Mouse (Mus musculus) cerebellum, postnatal 10 days (tissue): ENCODE results near the gene Ppp1r10.
A peak's percentile ranks its signal among the peaks of the same experiment; 100 is the strongest.
"Not testable (repeated sequence)": the region's sequence is repeated elsewhere in the genome, so short reads cannot be mapped to it uniquely, and the experiment has no call there.

ENCODE experiments used
- DNase-seq, 2 experiments: peaks; one replicate each; pipeline ENCODE4 v3.0.0; 2021; ENCODE audit warnings: mixed read lengths in 2 of 2

The Ppp1r10 gene

DNA sequence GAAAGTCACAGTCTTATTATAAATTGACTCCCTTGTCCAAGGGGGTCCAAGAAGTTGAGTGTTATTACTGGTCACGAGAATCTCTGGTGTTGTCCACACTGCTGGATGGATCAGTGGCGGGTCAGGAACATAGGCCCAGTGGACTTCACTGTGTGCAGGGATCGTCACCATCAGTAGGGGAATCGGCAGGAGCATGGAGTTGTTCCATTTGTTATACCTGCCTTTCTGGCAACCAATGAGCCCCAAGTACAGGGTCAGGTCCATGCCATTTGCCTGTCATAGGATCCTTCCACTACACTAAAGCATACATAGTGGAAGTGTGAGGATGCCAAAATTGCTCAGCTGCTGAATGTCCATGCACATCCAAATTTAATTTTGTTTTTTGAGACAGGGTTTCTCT is 16.4 kb downstream of the Ppp1r10 start:
- DNase-seq, result no peak

DNA sequence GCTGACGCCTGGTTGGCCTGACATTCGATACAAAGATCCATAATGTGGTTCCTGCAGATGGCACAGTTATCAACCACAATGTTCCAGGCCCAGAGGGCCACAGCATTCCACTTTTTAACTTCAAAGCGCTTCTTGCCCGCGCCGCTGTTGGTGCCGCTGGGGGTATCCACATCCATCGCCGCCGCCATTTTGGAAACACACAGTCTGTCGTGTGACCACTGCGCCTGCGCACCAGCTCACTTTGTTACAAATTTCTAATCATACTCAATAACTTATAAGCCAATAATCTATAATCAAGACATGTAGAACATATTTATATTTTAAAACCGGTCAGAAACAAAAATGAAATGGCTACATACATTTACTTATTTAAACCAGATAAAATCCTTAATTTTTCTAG is 19.5 kb downstream of the Ppp1r10 start:
- not testable (repeated sequence) for DNase-seq

DNA sequence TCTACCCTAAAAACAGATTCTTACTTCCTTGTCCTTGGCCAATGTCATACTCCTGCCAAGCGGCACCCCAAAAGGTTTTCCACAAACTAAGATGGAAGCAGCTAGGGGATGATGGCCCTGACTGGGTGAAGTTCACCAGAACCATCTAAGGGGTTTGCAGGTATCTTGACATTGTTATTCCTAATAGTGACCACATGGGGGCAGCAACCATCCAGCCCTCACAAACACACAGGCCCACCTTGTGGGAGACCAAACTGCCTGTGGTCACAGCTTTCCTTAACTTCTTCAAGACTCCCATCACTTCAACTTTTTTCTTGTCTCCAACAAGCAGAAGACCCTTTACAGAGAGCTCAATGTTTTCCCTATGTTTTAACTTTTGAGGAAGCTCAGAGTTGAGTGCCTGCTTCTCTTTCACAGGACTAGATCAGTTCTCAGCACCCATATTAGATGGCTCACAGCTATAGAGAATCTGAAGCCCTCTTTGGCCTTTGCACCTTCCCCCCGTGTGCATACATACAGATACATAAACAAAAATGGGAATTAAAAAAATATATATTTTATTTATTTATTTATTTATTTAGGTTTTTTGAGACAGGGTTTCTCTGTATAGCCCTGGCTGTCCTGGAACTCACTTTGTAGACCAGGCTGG is 21.6 kb downstream of the Ppp1r10 start:
- peak; percentile 65 to 70 for DNase-seq

DNA sequence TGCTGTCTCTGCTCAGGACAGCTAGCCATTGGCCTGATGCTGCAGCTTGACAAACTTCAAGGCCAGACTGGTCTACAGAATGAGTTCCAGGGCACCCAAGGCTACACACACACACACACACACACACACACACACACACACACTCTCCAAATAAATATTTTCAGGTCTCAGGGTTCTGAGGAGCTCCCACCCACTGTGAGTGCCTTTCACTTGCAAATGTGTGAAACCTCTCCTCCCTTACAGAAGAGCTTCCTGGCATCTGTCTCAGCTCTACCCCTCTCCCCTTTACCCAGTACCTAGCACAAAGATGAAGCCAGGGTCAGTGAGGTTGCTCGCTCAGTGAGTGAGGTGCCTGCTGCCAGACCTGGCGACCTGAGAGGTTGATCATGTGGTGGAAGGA is 22.9 kb downstream of the Ppp1r10 start:
- no peak for DNase-seq

DNA sequence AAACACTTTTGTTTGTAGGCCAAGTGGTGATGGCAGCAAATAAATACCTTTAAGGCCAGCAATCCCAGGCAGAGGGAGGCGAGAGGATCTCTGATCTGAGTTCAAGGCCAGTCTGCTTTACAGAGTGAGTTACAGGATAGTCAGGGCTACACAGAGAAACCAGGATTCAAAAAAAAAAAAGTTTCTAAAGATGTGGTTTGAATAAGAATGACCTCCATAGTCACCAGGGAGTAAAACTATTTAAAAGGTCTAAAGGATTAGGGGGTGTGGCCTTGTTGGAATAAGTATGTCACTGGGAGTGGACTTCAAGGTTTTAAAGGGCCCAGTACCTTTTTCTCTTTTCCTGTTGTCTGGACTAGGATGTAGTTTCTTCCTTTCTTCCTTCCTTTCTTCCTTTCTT is 23.7 kb downstream of the Ppp1r10 start:
- no peak for DNase-seq

DNA sequence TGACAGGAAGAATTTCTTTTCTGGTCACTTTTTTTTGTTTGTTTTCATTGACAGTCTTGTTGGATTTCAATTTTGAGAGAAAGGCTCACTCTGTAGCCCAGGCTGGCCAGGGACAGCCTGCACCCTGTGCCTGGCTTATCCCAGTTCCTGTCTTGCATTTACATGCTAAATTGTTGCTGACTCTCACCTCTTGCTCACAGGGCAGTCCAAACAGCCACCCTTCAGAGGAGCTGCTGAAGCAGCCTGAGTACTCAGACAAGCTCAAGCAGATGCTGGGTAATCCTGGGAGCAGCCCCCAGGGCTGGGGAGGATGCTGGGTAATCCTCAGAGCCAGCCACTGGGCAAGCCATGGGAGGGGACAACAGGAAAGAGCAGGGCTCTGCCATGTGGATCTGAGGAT is 34.7 kb downstream of the Ppp1r10 start:
- DNase-seq, result not testable (repeated sequence)

DNA sequence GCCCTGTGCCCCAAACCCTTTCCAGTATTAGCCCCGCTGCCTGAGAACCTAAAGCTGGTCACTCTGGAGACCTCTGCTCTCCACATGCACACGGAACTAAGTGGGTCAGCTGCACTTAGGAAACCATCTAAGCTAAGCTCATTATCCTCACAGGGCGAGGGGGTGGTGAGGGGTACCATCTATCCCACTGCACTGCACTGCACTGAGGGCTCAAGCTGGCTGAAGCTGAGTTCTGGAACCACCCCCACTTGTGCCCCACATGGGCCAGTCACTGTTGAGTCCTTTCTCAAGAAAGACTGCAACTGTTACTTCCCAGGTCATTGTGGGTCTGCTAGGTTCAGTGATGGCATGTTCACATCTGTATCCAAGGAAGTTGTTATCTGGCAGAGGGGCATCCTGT is 36.3 kb downstream of the Ppp1r10 start:
- not testable (repeated sequence) for DNase-seq

DNA sequence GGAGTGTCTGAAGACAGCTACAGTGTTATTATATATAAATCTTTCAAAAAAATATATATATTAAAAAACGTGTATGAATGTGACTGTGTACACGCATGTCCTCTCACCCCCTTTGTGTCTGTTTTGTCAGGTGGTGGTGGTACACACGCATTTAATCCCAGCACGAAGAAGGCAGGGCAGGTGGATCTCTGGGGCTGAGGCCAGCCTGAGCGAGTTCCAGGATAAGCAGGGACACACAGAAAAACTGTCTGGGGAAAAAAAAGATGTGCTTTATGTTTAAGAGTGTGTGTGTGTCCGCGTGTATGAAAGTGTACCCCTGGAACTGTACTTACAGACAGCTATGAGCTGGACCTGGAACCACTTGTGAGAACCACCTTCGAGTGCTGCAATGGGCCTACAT is 38.4 kb downstream of the Ppp1r10 start:
- DNase-seq, result no peak

DNA sequence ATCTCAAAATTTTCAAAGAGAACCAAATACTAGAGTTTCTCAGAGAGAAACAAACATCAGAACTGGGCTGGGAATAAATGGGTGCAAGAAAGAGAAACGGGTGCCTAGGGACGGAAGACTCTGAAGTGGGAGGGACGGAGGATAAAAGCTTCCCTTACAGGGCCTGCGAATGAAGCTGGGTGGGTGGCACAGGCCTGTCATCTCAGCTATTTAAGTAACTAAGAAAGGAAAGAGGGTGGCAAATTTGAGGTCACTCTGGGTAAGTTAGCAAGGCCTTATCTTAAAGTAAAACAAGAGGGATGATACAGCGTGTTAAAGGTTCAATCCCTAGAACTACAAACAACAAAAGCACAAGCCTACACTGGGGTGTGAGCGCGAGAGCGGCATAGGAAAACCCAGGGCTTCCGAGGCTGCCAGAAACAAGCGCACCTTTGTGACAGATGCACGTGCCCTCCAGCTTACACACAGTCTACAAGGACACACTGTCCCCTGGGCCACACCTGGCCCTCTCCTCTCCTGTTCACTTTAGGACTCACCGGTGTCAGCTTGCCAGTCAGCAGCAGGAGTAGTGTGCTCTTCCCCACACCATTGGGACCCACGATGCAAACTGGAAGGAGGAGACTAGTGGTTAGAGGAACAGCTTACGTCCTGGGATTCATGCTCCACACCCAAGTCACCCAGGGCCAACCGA is 42.4 kb downstream of the Ppp1r10 start:
- DNase-seq, result no peak

DNA sequence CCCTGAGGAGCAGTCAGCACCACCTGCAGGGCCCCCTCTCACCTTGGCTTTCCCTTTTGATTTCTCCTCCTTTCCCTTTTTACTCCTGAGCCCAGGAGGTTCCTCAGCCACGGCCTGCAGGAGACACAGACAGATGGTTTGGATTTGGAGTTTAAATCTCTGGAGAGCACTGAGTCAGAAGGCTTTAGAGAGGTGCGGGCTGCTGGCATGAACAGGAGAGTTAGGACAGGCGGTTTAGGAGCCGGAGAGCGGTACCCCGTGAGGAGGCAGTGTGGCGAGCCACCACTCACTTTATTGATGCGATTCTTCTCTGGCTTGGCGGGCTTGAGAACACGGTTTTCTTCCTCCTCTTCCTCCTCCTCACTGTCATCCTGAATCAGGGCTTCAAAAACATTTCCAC is 47.0 kb downstream of the Ppp1r10 start:
- no peak for DNase-seq

DNA sequence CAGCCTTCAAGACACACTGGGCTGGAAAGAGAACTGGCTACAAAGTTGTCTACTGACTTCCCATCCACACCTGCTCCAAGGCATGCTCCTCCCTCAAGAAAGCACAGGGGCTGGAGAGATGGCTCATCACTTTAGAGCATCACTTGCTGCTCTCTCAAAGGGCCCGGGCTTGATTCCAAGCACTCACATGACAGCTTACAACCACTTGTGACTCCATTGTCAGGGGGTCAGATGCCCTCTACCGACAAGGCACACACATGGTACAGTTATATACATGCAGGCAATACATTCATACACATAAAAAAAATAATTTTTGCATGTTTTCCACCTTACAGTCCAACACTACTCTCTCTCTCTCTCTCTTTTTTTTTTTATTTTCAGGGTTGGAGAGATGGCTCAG is 51.4 kb downstream of the Ppp1r10 start:
- no peak for DNase-seq

DNA sequence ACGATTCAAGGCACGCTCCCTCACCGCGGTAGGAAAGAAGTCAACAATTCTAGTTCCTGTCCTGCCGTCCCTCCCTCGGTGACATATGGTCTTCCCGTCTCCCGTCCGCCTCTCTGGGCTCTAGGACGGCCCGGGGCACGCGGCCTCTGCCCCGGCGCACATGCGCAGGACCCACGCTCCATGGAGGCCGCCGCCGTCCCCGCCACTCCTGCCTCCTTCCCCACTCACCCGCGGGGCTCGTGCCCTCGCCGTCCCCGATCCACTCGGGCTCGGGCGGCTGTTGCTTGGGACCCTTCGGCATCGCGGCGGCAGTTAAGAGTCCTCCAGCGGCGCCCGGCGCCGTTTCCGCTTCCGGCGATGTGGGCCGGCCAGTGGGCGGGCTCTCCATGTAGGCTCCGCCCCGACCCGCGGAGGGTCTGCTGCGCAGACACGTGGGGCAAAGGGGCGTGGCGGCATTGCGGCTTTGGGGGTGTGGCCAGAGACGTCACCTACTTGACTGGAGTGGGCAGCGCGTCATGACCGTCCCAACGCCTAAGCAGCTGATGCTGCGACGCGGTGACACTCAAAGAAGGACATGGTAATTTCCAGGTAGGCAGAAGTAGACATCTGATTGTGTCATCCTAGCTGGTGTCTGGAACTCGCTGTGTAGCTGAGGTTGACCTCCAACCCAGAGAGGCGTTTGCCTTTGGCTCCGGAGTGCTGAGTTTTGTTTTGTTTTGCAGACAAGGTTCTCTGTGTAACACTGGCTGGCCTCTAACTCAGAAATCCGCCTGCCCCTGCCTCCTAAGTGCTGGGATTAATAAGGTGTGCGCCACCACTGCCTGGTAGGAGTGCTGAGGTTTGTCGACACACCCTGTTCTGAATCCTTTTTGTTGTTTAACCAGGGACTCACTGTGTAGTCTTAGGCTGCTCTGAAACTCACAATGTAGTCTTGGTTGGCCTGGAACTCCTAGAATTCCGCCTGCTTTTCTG is 53.5 kb downstream of the Ppp1r10 start, which contains the start of gene Abcf1:
Gene Abcf1, minus strand, starts transcription at position 344 of the 972 bp plus-strand sequence.
- DNase-seq, result peak; percentile 100

DNA sequence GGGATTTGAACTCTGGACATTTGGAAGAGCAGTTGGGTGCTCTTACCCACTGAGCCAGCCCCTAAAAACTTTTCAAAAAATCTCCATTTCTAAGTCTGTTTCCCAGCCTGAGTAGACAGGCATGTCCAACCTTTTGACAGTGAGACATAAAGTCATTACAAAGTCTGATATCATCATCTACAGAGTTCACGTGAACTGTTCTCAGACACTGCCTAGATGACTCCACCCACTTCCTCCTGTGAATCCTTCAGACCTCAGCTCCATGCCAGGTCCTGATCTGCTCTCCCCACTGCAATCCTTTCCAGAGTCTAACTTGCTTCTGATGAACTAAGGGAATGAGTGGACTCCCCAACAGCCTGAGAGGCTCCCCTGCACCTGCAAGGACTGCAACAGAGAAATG is 55.9 kb downstream of the Ppp1r10 start:
- DNase-seq, result no peak

DNA sequence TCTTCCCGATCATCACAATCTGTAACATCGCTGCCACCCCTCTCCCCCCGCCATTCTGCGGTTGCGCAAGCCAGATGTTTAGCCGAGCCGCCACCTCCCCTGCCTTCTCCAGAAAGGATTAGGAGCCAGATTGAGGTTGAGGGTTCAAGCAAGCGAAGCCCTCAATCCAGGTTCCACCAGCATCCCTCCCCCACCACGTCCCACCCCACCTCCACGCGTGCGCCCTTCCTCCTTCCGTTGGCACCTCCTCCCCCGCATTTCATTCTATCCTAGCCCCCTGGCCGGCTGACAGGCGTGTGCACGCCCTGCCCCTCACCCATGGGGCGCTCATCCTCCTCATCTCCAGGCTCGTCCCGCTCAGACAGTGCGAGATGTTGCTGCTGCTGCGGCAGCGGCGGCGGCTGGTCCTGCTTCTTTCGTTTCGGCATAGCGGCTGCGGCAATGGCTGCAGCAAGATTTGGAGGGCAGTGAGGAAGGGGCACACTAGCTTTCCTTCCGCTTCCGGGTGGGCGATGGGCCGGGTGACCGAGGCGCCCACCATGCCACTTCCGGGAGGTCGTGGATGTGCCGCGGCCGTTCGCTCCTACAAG is 62.7 kb downstream of the Ppp1r10 start:
- DNase-seq, result peak; percentile 94

DNA sequence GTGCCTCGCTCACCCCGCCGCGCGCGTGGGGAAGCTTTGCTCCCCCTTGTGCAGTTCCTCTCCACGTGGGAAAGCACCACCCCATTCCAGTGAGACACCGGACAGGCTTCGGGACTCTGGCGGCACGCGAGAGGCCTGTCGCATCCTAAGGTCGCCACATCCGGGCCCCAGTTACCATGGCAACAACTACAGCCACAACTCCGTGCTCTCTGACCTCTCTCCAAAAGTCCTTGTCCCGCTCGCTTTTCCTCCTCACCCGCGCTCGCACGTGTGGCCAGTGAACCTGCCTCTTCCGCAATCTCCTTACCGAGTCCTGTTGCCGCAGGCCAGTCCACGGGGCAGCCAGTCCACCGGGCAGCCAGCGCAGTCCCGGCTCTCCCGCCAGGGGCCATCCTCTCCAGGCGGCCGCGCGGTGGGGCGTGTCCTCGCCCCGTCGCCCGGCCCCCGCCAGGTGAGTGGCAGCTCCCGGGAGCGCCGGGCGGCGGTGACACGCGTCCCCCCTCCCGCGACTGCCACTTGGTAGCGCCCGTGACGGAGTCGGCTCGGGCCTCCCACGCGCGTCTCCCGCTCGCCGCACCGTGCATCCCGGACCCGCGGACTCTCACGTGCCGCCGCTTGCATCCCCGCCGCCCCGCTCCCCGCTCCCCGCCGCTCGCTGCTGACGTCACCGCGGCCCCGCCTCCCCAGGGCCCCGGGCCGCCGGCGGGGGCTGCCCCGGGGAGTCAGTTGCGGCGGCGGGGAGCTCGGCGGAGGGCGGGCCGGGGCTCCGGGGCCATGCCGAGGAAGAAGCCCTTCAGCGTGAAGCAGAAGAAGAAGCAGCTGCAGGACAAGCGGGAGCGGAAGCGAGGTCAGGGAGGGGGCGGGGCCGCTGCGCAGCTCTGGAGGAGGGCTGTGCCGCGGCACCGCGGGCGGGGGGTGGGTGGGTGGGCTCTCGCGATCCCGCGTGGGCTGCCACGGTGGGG is 63.4 kb downstream of the Ppp1r10 start, which contains the start of the genes Gnl1 and Prr3:
Gene Gnl1, plus strand, starts transcription at position 451 of the 962 bp plus-strand sequence.
Gene Prr3, minus strand, starts transcription at position 836 of the 962 bp plus-strand sequence.
- DNase-seq, result peak; percentile 95 to 97

DNA sequence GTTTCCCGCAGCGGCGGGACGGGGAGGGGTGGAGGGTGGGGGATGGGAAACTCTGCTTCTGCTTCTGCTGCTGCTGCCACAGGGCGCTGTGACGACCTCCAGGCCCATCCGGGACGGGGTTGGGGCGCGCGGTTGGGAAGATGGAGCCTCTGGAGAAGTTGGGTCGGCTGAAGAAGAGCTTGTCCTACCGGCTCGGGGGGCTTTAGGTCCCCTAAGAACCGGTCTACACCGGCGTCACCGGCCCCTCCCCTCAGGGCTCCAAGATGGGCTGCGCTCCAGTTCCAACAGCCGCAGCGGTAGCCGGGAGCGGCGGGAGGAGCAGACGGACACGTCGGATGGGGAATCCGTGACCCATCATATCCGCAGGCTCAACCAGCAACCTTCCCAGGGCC is 64.1 kb downstream of the Ppp1r10 start:
- DNase-seq, result peak; percentile 79 to 84

DNA sequence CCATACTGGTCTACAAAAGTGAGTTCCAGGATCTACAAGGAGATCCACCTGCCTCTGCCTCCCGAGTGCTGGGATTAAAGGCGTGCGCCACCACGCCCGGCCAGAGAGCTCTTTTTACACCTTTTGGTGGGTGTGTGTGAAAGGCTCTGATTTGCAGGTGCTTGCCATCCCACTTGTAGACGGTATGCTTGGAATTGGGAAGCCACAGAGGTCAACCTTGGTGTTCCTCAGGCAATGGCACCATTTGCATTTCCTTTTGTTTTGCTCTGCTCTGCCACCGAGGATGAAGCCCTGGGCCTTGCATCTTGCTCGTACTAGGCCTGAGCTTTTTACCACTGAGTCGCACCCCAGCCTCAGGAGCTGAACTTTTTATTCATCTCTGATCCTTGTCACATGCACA is 65.5 kb downstream of the Ppp1r10 start:
- no peak for DNase-seq
